In the genomic region with DNA sequence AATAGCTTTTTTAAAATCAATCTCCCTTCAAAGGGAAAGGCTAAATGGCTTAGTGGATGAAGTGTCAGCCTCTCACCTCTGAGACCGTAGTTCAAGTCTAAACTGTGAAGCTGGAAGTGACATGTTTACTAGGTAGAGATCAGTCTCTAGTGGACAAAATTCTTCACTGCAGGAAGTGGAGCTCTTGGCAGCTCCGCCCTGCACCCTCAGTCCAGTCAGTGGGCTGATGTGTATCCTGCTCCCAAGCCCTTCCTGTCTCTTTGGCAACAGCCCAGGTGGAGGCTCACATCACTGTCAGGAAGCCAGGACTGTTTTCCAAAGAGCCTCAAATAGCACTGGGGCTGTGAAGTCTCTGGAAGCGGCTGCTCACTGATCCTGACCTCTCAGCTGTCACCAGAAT, we compare ENCODE assay signal across 8 mouse cellular contexts.
DNase-seq lines count a peak whose midpoint lies in the region; ATAC-seq lines count a peak whose summit lies in the region.

No protein-coding gene starts in this region.

- H3K27ac ChIP-seq in embryonic facial prominence, embryonic 10.5 days (replicated peaks): no peak overlapping the region
- no peak overlapping the region for H3K27ac ChIP-seq in heart, embryonic 11.5 days (ENCODE audit: low read depth, low read length)

- DNase-seq in 3T3-L1 (ENCODE audit: low read depth, low spot score) (peak; percentile 65), ES-CJ7 (ENCODE audit: low read depth, low spot score) (peak; percentile 42)
- DNase-seq in embryonic facial prominence, embryonic 10.5 days (ENCODE audit: low spot score): peak; percentile 12
- peak; percentile 84 for DNase-seq in kidney, adult 9 months
- DNase-seq in lung, postnatal 14 days: peak; percentile 45
- peak; percentile 1 to 14 for DNase-seq in urinary bladder, postnatal 36 days (ENCODE audit: low spot score in 2 of 2)
- DNase-seq in c-Kit-positive CD71-positive TER-119-positive erythroid progenitor cells, embryonic 14.5 days (ENCODE audit: low spot score): no peak

- no peak overlapping the region for H3K4me2 ChIP-seq in heart, embryonic 11.5 days

- H3K36me3 ChIP-seq in embryonic facial prominence, embryonic 10.5 days (replicated peaks): no peaks in the 10 kb centered on the region
- H3K36me3 ChIP-seq in heart, embryonic 11.5 days (ENCODE audit: control insufficient read depth, insufficient read depth, low read length): no peaks in the 10 kb centered on the region

- WGBS in embryonic facial prominence, embryonic 10.5 days: 50% methylated on average over 3 of the region's 3 CpGs
- WGBS in heart, embryonic 11.5 days (ENCODE audit: insufficient replicate concordance): 23% methylated on average over 3 of the region's 3 CpGs

- H3K27me3 ChIP-seq in embryonic facial prominence, embryonic 10.5 days (replicated peaks; ENCODE audit: low read depth, poor library complexity, severe bottlenecking): no peaks in the 10 kb centered on the region
- H3K27me3 ChIP-seq in heart, embryonic 11.5 days (ENCODE audit: control insufficient read depth, insufficient read depth, low read length): no peaks in the 10 kb centered on the region

- no peaks in the 10 kb centered on the region for H3K9me3 ChIP-seq in embryonic facial prominence, embryonic 10.5 days
- no peaks in the 10 kb centered on the region for H3K9me3 ChIP-seq in heart, embryonic 11.5 days (replicated peaks; ENCODE audit: control insufficient read depth, low read length)

- no peak overlapping the region for H3K9ac ChIP-seq in heart, embryonic 11.5 days (ENCODE audit: low read depth, low read length)

- H3K4me1 ChIP-seq in embryonic facial prominence, embryonic 10.5 days: no peaks in the 10 kb centered on the region
- no peaks in the 10 kb centered on the region for H3K4me1 ChIP-seq in heart, embryonic 11.5 days (ENCODE audit: control insufficient read depth, insufficient read depth, low read length)

- H3K4me3 ChIP-seq in embryonic facial prominence, embryonic 10.5 days: no peak overlapping the region
- no peak overlapping the region for H3K4me3 ChIP-seq in heart, embryonic 11.5 days (ENCODE audit: low read depth, low read length)

- ATAC-seq in heart, embryonic 11.5 days (replicated peaks; ENCODE audit: insufficient number of reproducible peaks, low FRiP score, low TSS enrichment): 0 out of 2 replicates have a peak, but pooled peaks have one; percentile 39
